In genomic region chr12:26226363-26226762, GRCm38 (mm10) we compare ENCODE assay signal across 8 mouse cellular contexts.
DNase-seq lines count a peak whose midpoint lies in the region; ATAC-seq and TF ChIP-seq lines count a peak whose summit lies in the region.

No protein-coding gene starts in this region.

- peak; percentile 80 for TF ChIP-seq CTCF in kidney, postnatal 0 days (IDR thresholded peaks at IDR 0.05; ENCODE audit: low read depth)
- 0 out of 2 replicates have a peak, but pooled peaks have one; percentile 4 for TF ChIP-seq CTCF in lung, adult 2 months (IDR thresholded peaks at IDR 0.05; ENCODE audit: insufficient read depth, low read length)

- no peak overlapping the region for H3K4me3 ChIP-seq in kidney, postnatal 0 days (replicated peaks; ENCODE audit: low read depth, low read length)
- no peak overlapping the region for H3K4me3 ChIP-seq in kidney, embryonic 14.5 days (ENCODE audit: low read length)
- H3K4me3 ChIP-seq in ES-E14 (ENCODE audit: insufficient read depth in 1 of 2, low read depth in 1 of 2, low read length in 2 of 2, poor library complexity in 1 of 2, severe bottlenecking in 1 of 2) = no peak overlapping the region
- no peak overlapping the region for H3K4me3 ChIP-seq in lung, adult 2 months (replicated peaks; ENCODE audit: extremely low read depth, low read depth, low read length)

- no peak for TF ChIP-seq POLR2A in lung, adult 2 months (IDR thresholded peaks at IDR 0.05; ENCODE audit: borderline replicate concordance, extremely low read depth, low read depth, low read length)

- in situ Hi-C loops in ES-E14 (cut with MboI; ENCODE audit: low sequenced_read_pairs in 2 of 2, unreplicated experiment in 2 of 2) = no loop called here

- DNase-seq in kidney, postnatal 0 days (ENCODE audit: low spot score) = peak; percentile 63
- DNase-seq in ES-E14 (ENCODE audit: low read depth, low spot score) = peak; percentile 21
- DNase-seq in adrenal gland, postnatal 14 days = peak; percentile 39
- peak; percentile 55 for DNase-seq in forelimb bud, embryonic 11.5 days (ENCODE audit: low read depth, low spot score)
- DNase-seq in lung, adult 2 months = no peak
- peak; percentile 55 for DNase-seq in splenic B cell, adult 2 months (ENCODE audit: low read depth, low spot score)

- H3K9ac ChIP-seq in kidney, postnatal 0 days (ENCODE audit: low read depth, low read length) = no peak overlapping the region
- H3K9ac ChIP-seq in kidney, embryonic 14.5 days (ENCODE audit: low read depth, low read length) = no peak overlapping the region
- H3K9ac ChIP-seq in ES-E14 (ENCODE audit: insufficient read depth, low read depth, low read length, poor library complexity, severe bottlenecking) = no peak overlapping the region

- H3K9me3 ChIP-seq in kidney, postnatal 0 days (replicated peaks; ENCODE audit: low read length) = no peaks in the 10 kb centered on the region
- no peaks in the 10 kb centered on the region for H3K9me3 ChIP-seq in kidney, embryonic 14.5 days (ENCODE audit: control insufficient read depth, low read length)
- H3K9me3 ChIP-seq in ES-E14 (ENCODE audit: control insufficient read depth, insufficient read depth, low read depth, low read length) = no peaks in the 10 kb centered on the region

- no peaks in the 10 kb centered on the region for H3K36me3 ChIP-seq in kidney, postnatal 0 days (ENCODE audit: insufficient read depth, low read length)
- no peaks in the 10 kb centered on the region for H3K36me3 ChIP-seq in kidney, embryonic 14.5 days (ENCODE audit: control insufficient read depth, insufficient read depth, low read length)
- H3K36me3 ChIP-seq in ES-E14 (ENCODE audit: control insufficient read depth, insufficient read depth, low read length, poor library complexity, severe bottlenecking) = no peaks in the 10 kb centered on the region
- H3K36me3 ChIP-seq in splenic B cell, adult 2 months (ENCODE audit: control insufficient read depth, insufficient read depth, low read length, poor library complexity, severe bottlenecking) = no peaks in the 10 kb centered on the region

- WGBS in kidney, postnatal 0 days = 6% methylated on average over 2 of the region's 2 CpGs
- 9% methylated on average over 2 of the region's 2 CpGs for WGBS in kidney, embryonic 14.5 days
- WGBS in lung, adult 2 months = 9% methylated on average over 2 of the region's 2 CpGs

- no peaks in the 10 kb centered on the region for H3K27me3 ChIP-seq in kidney, postnatal 0 days (ENCODE audit: insufficient read depth, low read length)
- no peaks in the 10 kb centered on the region for H3K27me3 ChIP-seq in kidney, embryonic 14.5 days (ENCODE audit: control insufficient read depth, insufficient read depth, low read length)
- H3K27me3 ChIP-seq in splenic B cell, adult 2 months (ENCODE audit: control insufficient read depth, insufficient read depth, low read length, poor library complexity, severe bottlenecking) = no peaks in the 10 kb centered on the region

- no peak overlapping the region for H3K27ac ChIP-seq in kidney, postnatal 0 days
- no peak overlapping the region for H3K27ac ChIP-seq in kidney, embryonic 14.5 days (ENCODE audit: low read depth, low read length)
- H3K27ac ChIP-seq in ES-E14 (ENCODE audit: insufficient read depth, low read depth, low read length, poor library complexity, severe bottlenecking) = no peak overlapping the region

- no peaks in the 10 kb centered on the region for H3K4me1 ChIP-seq in kidney, postnatal 0 days (replicated peaks; ENCODE audit: insufficient read depth, low read length)
- no peaks in the 10 kb centered on the region for H3K4me1 ChIP-seq in kidney, embryonic 14.5 days (ENCODE audit: control insufficient read depth, insufficient read depth, low read length)
- H3K4me1 ChIP-seq in ES-E14 (ENCODE audit: control insufficient read depth in 2 of 2, insufficient read depth in 2 of 2, low read length in 2 of 2, poor library complexity in 1 of 2) = no peaks in the 10 kb centered on the region
- no peaks in the 10 kb centered on the region for H3K4me1 ChIP-seq in lung, adult 2 months (ENCODE audit: control insufficient read depth, insufficient read depth, low read length)

- no peak overlapping the region for H3K4me2 ChIP-seq in kidney, postnatal 0 days (ENCODE audit: low read length)
- no peak overlapping the region for H3K4me2 ChIP-seq in kidney, embryonic 14.5 days (replicated peaks; ENCODE audit: low read depth, low read length)

- ATAC-seq in kidney, postnatal 0 days (replicated peaks; ENCODE audit: low FRiP score, low read depth) = no peak
- ATAC-seq in kidney, embryonic 14.5 days (ENCODE audit: low FRiP score, low TSS enrichment) = no peak
- ATAC-seq in megakaryocyte, adult 5-6 weeks (ENCODE audit: poor library complexity, severe bottlenecking) = no peak

TF ChIP-seq in ES-E14, 5 proteins besides CTCF, POLR2A, EP300 and RAD21:
- no peak for TF ChIP-seq ZC3H11A (IDR thresholded peaks at IDR 0.05; ENCODE audit: borderline replicate concordance, low read depth, low read length)
- TF ChIP-seq CHD2 (IDR thresholded peaks at IDR 0.05; ENCODE audit: low read depth, low read length) = no peak
- no peak for TF ChIP-seq HCFC1 (IDR thresholded peaks at IDR 0.05; ENCODE audit: borderline replicate concordance, insufficient read depth, low read length)
- no peak for TF ChIP-seq ZNF384 (IDR thresholded peaks at IDR 0.05; ENCODE audit: low read depth, low read length)
- no peak for TF ChIP-seq MAFK (IDR thresholded peaks at IDR 0.05; ENCODE audit: insufficient read depth, low read depth, low read length)
